Comparison of ENCODE assay signal across 18 mouse cellular contexts in genomic region chr9:27267878-27268277, GRCm38 (mm10). TPM values are rescaled to one million over a fixed set of nuclear protein-coding genes. Genes with fewer than 3 reads are reported as not detected.
DNase-seq lines count a peak whose midpoint lies in the region; TF ChIP-seq lines count a peak whose summit lies in the region.
"Had no signal": no experiment of that assay in that cellular context is flagged by ENCODE, and none has a peak within 500 bp of the region (broad histone marks: within the 10 kb centered on the region; RNA-seq: fewer than 3 reads in every experiment).

No protein-coding gene starts in this region.

- H3K27ac ChIP-seq in heart, adult 2 months, result no peak overlapping the region
- H3K27ac ChIP-seq: embryonic facial prominence, embryonic 10.5 days; embryonic facial prominence, embryonic 13.5 days; forebrain, embryonic 12.5 days; forebrain, embryonic 15.5 days; hindbrain, embryonic 12.5 days; hindbrain, embryonic 15.5 days had no signal

- no peak overlapping the region for H3K4me3 ChIP-seq in heart, adult 2 months
- H3K4me3 ChIP-seq: embryonic facial prominence, embryonic 10.5 days; embryonic facial prominence, embryonic 13.5 days; erythroblast, embryonic 14.5 days; forebrain, embryonic 12.5 days; forebrain, embryonic 15.5 days; hindbrain, embryonic 12.5 days; hindbrain, embryonic 15.5 days had no signal

- no peak for TF ChIP-seq EP300 in heart, adult 2 months (IDR thresholded peaks at IDR 0.05; ENCODE audit: insufficient read depth, low read depth, low read length)

- H3K36me3 ChIP-seq in heart, adult 2 months (ENCODE audit: control insufficient read depth, insufficient read depth, low read length), result no peaks in the 10 kb centered on the region
- H3K36me3 ChIP-seq: embryonic facial prominence, embryonic 10.5 days; embryonic facial prominence, embryonic 13.5 days; forebrain, embryonic 12.5 days; forebrain, embryonic 15.5 days; hindbrain, embryonic 12.5 days; hindbrain, embryonic 15.5 days had no signal

- H3K9ac ChIP-seq in heart, adult 2 months (ENCODE audit: low read depth, low read length), result no peak overlapping the region
- H3K9ac ChIP-seq: embryonic facial prominence, embryonic 13.5 days; forebrain, embryonic 12.5 days; forebrain, embryonic 15.5 days; hindbrain, embryonic 12.5 days; hindbrain, embryonic 15.5 days had no signal

- no peak for TF ChIP-seq POLR2A in heart, adult 2 months (IDR thresholded peaks at IDR 0.05; ENCODE audit: insufficient read depth, low read depth, low read length)

- H3K4me1 ChIP-seq in heart, adult 2 months (ENCODE audit: control insufficient read depth, insufficient read depth, low read length), result no peaks in the 10 kb centered on the region
- H3K4me1 ChIP-seq: embryonic facial prominence, embryonic 10.5 days; embryonic facial prominence, embryonic 13.5 days; forebrain, embryonic 15.5 days; hindbrain, embryonic 12.5 days; hindbrain, embryonic 15.5 days had no signal

- WGBS in heart, adult 2 months, result 80% methylated on average over 5 of the region's 5 CpGs

- no peak for TF ChIP-seq CTCF in heart, adult 2 months (IDR thresholded peaks at IDR 0.05)

- no peaks in the 10 kb centered on the region for H3K79me2 ChIP-seq in heart, adult 2 months (replicated peaks; ENCODE audit: control insufficient read depth, insufficient read depth, low read length)

- peak; percentile 36 for DNase-seq in cerebellum, adult 8-10 months
- no peak for DNase-seq in cerebellum, adult 18-20 months
- DNase-seq in heart, adult 11 months, result peak; percentile 37
- no peak for DNase-seq in heart, adult 2 months
- peak; percentile 71 for DNase-seq in brain, adult 2 months (ENCODE audit: low read depth, low spot score)
- DNase-seq in kidney, adult 9 months, result no peak
- DNase-seq: adrenal gland, adult 8-10 months; adrenal gland, postnatal 25 days; embryo, embryonic 11 days; gastrocnemius, postnatal 25 days; kidney, adult 2 months had no signal

- no peaks in the 10 kb centered on the region for H3K27me3 ChIP-seq in heart, adult 2 months (ENCODE audit: control insufficient read depth, insufficient read depth, low read length)
- H3K27me3 ChIP-seq: embryonic facial prominence, embryonic 13.5 days; forebrain, embryonic 12.5 days; forebrain, embryonic 15.5 days; hindbrain, embryonic 12.5 days; hindbrain, embryonic 15.5 days had no signal

- intact Hi-C loops in heart, adult 2 months (cut with DNase I), result no loop called here

RNA-seq across cellular contexts. Expression of gene Igsf9b, which starts 31.1 kb away (rescaled TPM):
- total RNA-seq in heart, adult 2 months (2021), result 1 to 10 TPM; 4.5 to 5.3 TPM
- 1.7 and 2.3 TPM in 2 replicates for polyA plus RNA-seq in heart, adult 2 months (2012; rRNA removed)
- polyA plus RNA-seq: erythroblast, embryonic 14.5 days had no signal

Comparison
In these comparisons a context has a peak if more than half of its experiments do, and no peak if none do; other contexts are left out.
1. DNase-seq: peak in cerebellum, adult 8-10 months (single experiment), heart, adult 11 months (single experiment) and brain, adult 2 months (single experiment); none in cerebellum, adult 18-20 months (0 of 2), heart, adult 2 months (0 of 2) and kidney, adult 9 months (single experiment).